ENCODE assay signal across 8 mouse cellular contexts in the genomic region with DNA sequence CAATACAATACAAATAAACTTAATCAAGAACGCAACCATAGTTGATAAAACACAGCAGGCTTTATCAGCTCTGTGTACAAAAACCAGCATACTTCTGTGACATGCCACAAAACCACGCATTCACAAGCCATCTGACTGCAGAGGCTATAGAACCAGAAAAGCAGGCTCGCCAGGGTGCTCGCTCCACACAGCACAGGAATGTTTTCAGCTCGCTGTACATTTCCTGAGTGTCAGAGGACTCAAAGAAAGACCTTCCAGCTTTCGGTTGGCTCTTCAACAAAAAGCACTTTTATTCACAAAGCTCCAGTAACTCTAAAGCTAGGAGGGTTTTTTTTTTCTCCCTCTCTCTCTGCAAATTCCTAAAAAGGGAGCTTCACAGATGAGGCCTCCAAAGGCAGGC. TPM values are rescaled to one million over a fixed set of nuclear protein-coding genes. Genes with fewer than 3 reads are reported as not detected.
DNase-seq lines count a peak whose midpoint lies in the region; ATAC-seq lines count a peak whose summit lies in the region.

No protein-coding gene starts in this region.

- H3K9me3 ChIP-seq in liver, embryonic 11.5 days (ENCODE audit: control insufficient read depth, low read length): no peaks in the 10 kb centered on the region
- H3K9me3 ChIP-seq in liver, embryonic 12.5 days (replicated peaks): no peaks in the 10 kb centered on the region
- no peaks in the 10 kb centered on the region for H3K9me3 ChIP-seq in forebrain, embryonic 10.5 days
- H3K9me3 ChIP-seq in limb, embryonic 13.5 days: no peaks in the 10 kb centered on the region
- H3K9me3 ChIP-seq in neural tube, embryonic 15.5 days (replicated peaks): no peaks in the 10 kb centered on the region
- no peaks in the 10 kb centered on the region for H3K9me3 ChIP-seq in heart, embryonic 11.5 days (replicated peaks; ENCODE audit: control insufficient read depth, low read length)

- no peaks in the 10 kb centered on the region for H3K27me3 ChIP-seq in liver, embryonic 11.5 days (replicated peaks; ENCODE audit: control insufficient read depth, insufficient read depth, low read length)
- H3K27me3 ChIP-seq in liver, embryonic 12.5 days (replicated peaks): no peaks in the 10 kb centered on the region
- H3K27me3 ChIP-seq in forebrain, embryonic 10.5 days (ENCODE audit: poor library complexity, severe bottlenecking): no peaks in the 10 kb centered on the region
- no peaks in the 10 kb centered on the region; the same call in 1 of the 2 replicates for H3K27me3 ChIP-seq in limb, embryonic 13.5 days
- H3K27me3 ChIP-seq in neural tube, embryonic 15.5 days (replicated peaks): no peaks in the 10 kb centered on the region
- no peaks in the 10 kb centered on the region for H3K27me3 ChIP-seq in heart, embryonic 11.5 days (ENCODE audit: control insufficient read depth, insufficient read depth, low read length)

- H3K27ac ChIP-seq in liver, embryonic 11.5 days (ENCODE audit: low read depth, low read length): 0 out of 2 replicates have a peak overlapping the region, but pooled peaks have one; percentile 17
- H3K27ac ChIP-seq in liver, embryonic 12.5 days: no peak overlapping the region
- H3K27ac ChIP-seq in forebrain, embryonic 10.5 days: peak overlapping the region; percentile 48; the same call in 1 of the 2 replicates
- peak overlapping the region; percentile 48; the same call in 1 of the 2 replicates for H3K27ac ChIP-seq in limb, embryonic 13.5 days
- H3K27ac ChIP-seq in neural tube, embryonic 15.5 days (replicated peaks): peak overlapping the region; percentile 80
- no peak overlapping the region for H3K27ac ChIP-seq in heart, embryonic 11.5 days (ENCODE audit: low read depth, low read length)

- no peak for ATAC-seq in liver, embryonic 11.5 days (replicated peaks; ENCODE audit: low FRiP score)
- ATAC-seq in liver, embryonic 12.5 days: no peak
- no peak for ATAC-seq in limb, embryonic 13.5 days (ENCODE audit: low FRiP score, low read depth)
- ATAC-seq in neural tube, embryonic 15.5 days (ENCODE audit: low FRiP score): peak; percentile 49
- ATAC-seq in heart, embryonic 11.5 days (replicated peaks; ENCODE audit: insufficient number of reproducible peaks, low FRiP score, low TSS enrichment): no peak

- DNase-seq in liver, embryonic 11.5 days (ENCODE audit: low spot score): no peak
- no peak for DNase-seq in forebrain, embryonic 10.5 days (ENCODE audit: extremely low spot score, low spot score)
- DNase-seq in T-cell, adult 2 months (ENCODE audit: low spot score): no peak
- no peak for DNase-seq in adrenal gland, postnatal 4 days (ENCODE audit: low spot score in 2 of 2)

- H3K4me2 ChIP-seq in liver, embryonic 11.5 days: no peak overlapping the region
- no peak overlapping the region for H3K4me2 ChIP-seq in liver, embryonic 12.5 days
- no peak overlapping the region for H3K4me2 ChIP-seq in limb, embryonic 13.5 days (replicated peaks)
- peak overlapping the region; percentile 33 for H3K4me2 ChIP-seq in neural tube, embryonic 15.5 days
- H3K4me2 ChIP-seq in heart, embryonic 11.5 days: no peak overlapping the region

- no peak overlapping the region for H3K9ac ChIP-seq in liver, embryonic 11.5 days (ENCODE audit: low read depth, low read length)
- no peak overlapping the region for H3K9ac ChIP-seq in liver, embryonic 12.5 days
- H3K9ac ChIP-seq in limb, embryonic 13.5 days: no peak overlapping the region
- no peak overlapping the region for H3K9ac ChIP-seq in neural tube, embryonic 15.5 days (replicated peaks)
- no peak overlapping the region for H3K9ac ChIP-seq in heart, embryonic 11.5 days (ENCODE audit: low read depth, low read length)

- no peaks in the 10 kb centered on the region for H3K36me3 ChIP-seq in liver, embryonic 11.5 days (ENCODE audit: control insufficient read depth, insufficient read depth, low read length)
- H3K36me3 ChIP-seq in liver, embryonic 12.5 days: no peaks in the 10 kb centered on the region
- H3K36me3 ChIP-seq in forebrain, embryonic 10.5 days (replicated peaks): no peaks in the 10 kb centered on the region
- no peaks in the 10 kb centered on the region for H3K36me3 ChIP-seq in limb, embryonic 13.5 days
- no peaks in the 10 kb centered on the region for H3K36me3 ChIP-seq in neural tube, embryonic 15.5 days
- no peaks in the 10 kb centered on the region for H3K36me3 ChIP-seq in heart, embryonic 11.5 days (ENCODE audit: control insufficient read depth, insufficient read depth, low read length)

- H3K4me3 ChIP-seq in liver, embryonic 11.5 days (ENCODE audit: low read depth, low read length): no peak overlapping the region
- H3K4me3 ChIP-seq in liver, embryonic 12.5 days: no peak overlapping the region
- H3K4me3 ChIP-seq in forebrain, embryonic 10.5 days: no peak overlapping the region
- H3K4me3 ChIP-seq in limb, embryonic 13.5 days: no peak overlapping the region
- no peak overlapping the region for H3K4me3 ChIP-seq in neural tube, embryonic 15.5 days (replicated peaks)
- H3K4me3 ChIP-seq in heart, embryonic 11.5 days (ENCODE audit: low read depth, low read length): no peak overlapping the region

- WGBS in liver, embryonic 11.5 days: 47% methylated on average over 6 of the region's 6 CpGs
- WGBS in liver, embryonic 12.5 days (ENCODE audit: insufficient replicate concordance): 40% methylated on average over 6 of the region's 6 CpGs
- 54% methylated on average over 6 of the region's 6 CpGs for WGBS in forebrain, embryonic 10.5 days
- 48% methylated on average over 6 of the region's 6 CpGs for WGBS in limb, embryonic 13.5 days
- 19% methylated on average over 6 of the region's 6 CpGs for WGBS in neural tube, embryonic 15.5 days
- WGBS in heart, embryonic 11.5 days (ENCODE audit: insufficient replicate concordance): 40% methylated on average over 6 of the region's 6 CpGs

- H3K4me1 ChIP-seq in liver, embryonic 11.5 days (replicated peaks; ENCODE audit: control insufficient read depth, insufficient read depth, low read length): peaks cover 37% of the 10 kb centered on the region
- peaks cover 54% of the 10 kb centered on the region for H3K4me1 ChIP-seq in liver, embryonic 12.5 days
- H3K4me1 ChIP-seq in forebrain, embryonic 10.5 days: peaks cover 22% of the 10 kb centered on the region
- H3K4me1 ChIP-seq in limb, embryonic 13.5 days: peaks cover 15% of the 10 kb centered on the region; the same call in 1 of the 2 replicates
- peaks cover 44% of the 10 kb centered on the region for H3K4me1 ChIP-seq in neural tube, embryonic 15.5 days
- no peaks in the 10 kb centered on the region for H3K4me1 ChIP-seq in heart, embryonic 11.5 days (ENCODE audit: control insufficient read depth, insufficient read depth, low read length)

RNA-seq across cellular contexts. Expression of a gene that starts 53.9 kb away (rescaled TPM):
- 5.1 TPM in 2 replicates for polyA plus RNA-seq in liver, embryonic 11.5 days (2014; fragmentation: Nextera tagmentation; extraction: Ambion mirVana)
- polyA plus RNA-seq in liver, embryonic 12.5 days (2016; fragmentation: Nextera tagmentation; extraction: Ambion mirVana): 3.0 and 3.7 TPM in 2 replicates
- polyA plus RNA-seq in forebrain, embryonic 10.5 days (2016; fragmentation: Nextera tagmentation; extraction: Ambion mirVana): 1.9 and 2.1 TPM in 2 replicates
- 1.3 and 1.6 TPM in 2 replicates for polyA plus RNA-seq in limb, embryonic 13.5 days (2015; fragmentation: Nextera tagmentation; extraction: Ambion mirVana)
- 5.8 and 6.0 TPM in 2 replicates for polyA plus RNA-seq in neural tube, embryonic 15.5 days (2015; fragmentation: Nextera tagmentation; extraction: Ambion mirVana)
- 10 to 100 TPM; 31.3 to 32.4 TPM for total RNA-seq in adrenal gland, postnatal 4 days (2021)
- polyA plus RNA-seq in heart, embryonic 11.5 days (2014; fragmentation: Nextera tagmentation; extraction: Ambion mirVana): 1.6 and 1.7 TPM in 2 replicates

Comparison
In these comparisons a context has a peak if more than half of its experiments do, and no peak if none do; other contexts are left out.
1. H3K27ac ChIP-seq: peak in liver, embryonic 11.5 days (single experiment), forebrain, embryonic 10.5 days (single experiment), limb, embryonic 13.5 days (single experiment) and neural tube, embryonic 15.5 days (single experiment); none in liver, embryonic 12.5 days (single experiment) and heart, embryonic 11.5 days (single experiment).